Mouse (Mus musculus) cortical plate, adult 2 months (tissue): ENCODE results near the gene Erg.

Experiments used
- CTCF ChIP-seq: fragments of 200-500 bp; IDR thresholded peaks from 2 replicates; pipeline ENCODE4 v1.5.1; 2011; ENCODE audit warnings: mild to moderate bottlenecking, control low read depth, low read length; ENCODE audit not compliant: insufficient read depth; ENCODE audit errors: extremely low read depth
- POLR2A ChIP-seq: fragments of 200-500 bp; IDR thresholded peaks from 2 replicates; pipeline ENCODE4 v1.6.1; 2011; ENCODE audit warnings: mild to moderate bottlenecking, low read length, control low read depth; ENCODE audit not compliant: insufficient read depth; ENCODE audit errors: extremely low read depth

GRCm38 (mm10) chr16:95455896-95456295, 130.5 kb downstream of the Erg start:
- no peak for TF ChIP-seq POLR2A
- TF ChIP-seq CTCF: no peak
